Mouse (Mus musculus) hindbrain, postnatal 0 days (tissue): ENCODE measurements around the gene Amz2. TPM values are rescaled to one million over a fixed set of nuclear protein-coding genes. Genes with fewer than 3 reads are reported as not detected.
"Not testable (repeated sequence)": the region's sequence is repeated elsewhere in the genome, so short reads cannot be mapped to it uniquely, and the experiment has no call there.

Experiments
- ATAC-seq: fragments of 200-750 bp; cut with Nextera tagmentation; 2 replicates; pipeline ENCODE4 v1.8.0; 2017; ENCODE audit warnings: mild to moderate bottlenecking, moderate TSS enrichment, moderate library complexity
- DNase-seq: peaks from one replicate; pipeline ENCODE4 v3.0.0-alpha.2; 2015; ENCODE audit warnings: low spot score
- H3K27ac ChIP-seq: fragments of 300-500 bp; sonication (generic); 2 replicates; pipeline ENCODE4 v1.5.1; 2014; ENCODE audit warnings: mild to moderate bottlenecking
- H3K27me3 ChIP-seq: fragments of 300-500 bp; sonication (generic); 2 replicates; pipeline ENCODE4 v1.6.1; 2014; ENCODE audit warnings: low read length, mixed read lengths; ENCODE audit not compliant: insufficient read depth
- H3K36me3 ChIP-seq: fragments of 300-500 bp; sonication (generic); 2 replicates; pipeline ENCODE4 v1.6.1; 2014; ENCODE audit warnings: low read length, mixed read lengths; ENCODE audit not compliant: insufficient read depth
- H3K4me1 ChIP-seq: fragments of 300-500 bp; sonication (generic); 2 replicates; pipeline ENCODE4 v1.6.1; 2014; ENCODE audit warnings: antibody characterized with exemption, low read length, mixed read lengths; ENCODE audit not compliant: insufficient read depth
- H3K4me2 ChIP-seq: fragments of 300-500 bp; sonication (generic); 2 replicates; pipeline ENCODE4 v1.6.1; 2014; ENCODE audit warnings: low read depth, mild to moderate bottlenecking, low read length, moderate library complexity, mixed read lengths
- H3K4me3 ChIP-seq: fragments of 300-500 bp; sonication (generic); 2 replicates; pipeline ENCODE4 v1.5.1; 2014; ENCODE audit warnings: low read length
- H3K9ac ChIP-seq: fragments of 300-500 bp; sonication (generic); replicated peaks from 2 replicates; pipeline ENCODE4 v1.6.1; 2014; ENCODE audit warnings: mild to moderate bottlenecking, low read length, moderate library complexity, mixed read lengths
- H3K9me3 ChIP-seq: fragments of 300-500 bp; sonication (generic); 2 replicates; pipeline ENCODE4 v1.6.1; 2016; ENCODE audit warnings: low read length, mixed read lengths
- CTCF ChIP-seq: IDR thresholded peaks from 2 replicates; pipeline ENCODE4 v1.5.1; 2016; ENCODE audit warnings: antibody characterized with exemption, control low read depth, low read depth
- WGBS: fragments of 180-500 bp; shearing (Covaris S2); extraction: QIAGEN DNeasy Blood & Tissue Kit; methylation state at CpG from one replicate; pipeline ENCODE4 v1.1.7; 2014; 5-methylcytosine and 5-hydroxymethylcytosine counted together
- polyA plus RNA-seq: library from polyadenylated mRNA; unstranded; fragments of >200 nt; fragmentation: Nextera tagmentation; extraction: Ambion mirVana; gene quantifications from 2 replicates; pipeline ENCODE4 v1.2.1, GENCODE M21; 2015
- total RNA-seq: library from RNA; depleted of rRNA; stranded (reverse); fragments of >200 nt; gene quantifications from 2 replicates; pipeline ENCODE4 v1.2.3, GENCODE M21; 2014

The Amz2 gene
- total and polyA plus RNA-seq, 2 experiments from 2014 or later: 38.4 to 145 TPM

GRCm38 (mm10) chr11:109480440-109480839 lies 54.7 kb downstream of the Amz2 start:
- Histone ChIP-seq H3K36me3 (no peaks in the 10 kb centered on the region), H3K4me1 (no peaks in the 10 kb centered on the region), H3K27me3 (no peaks in the 10 kb centered on the region), H3K4me2 (no peak overlapping the region), H3K9me3 (no peaks in the 10 kb centered on the region), H3K9ac (no peak overlapping the region), H3K27ac (no peak overlapping the region), H3K4me3 (no peak overlapping the region)
- TF ChIP-seq CTCF: no peak
- WGBS: 78% methylated on average over 8 of the region's 8 CpGs
- ATAC-seq: no peak
- no peak for DNase-seq

DNA sequence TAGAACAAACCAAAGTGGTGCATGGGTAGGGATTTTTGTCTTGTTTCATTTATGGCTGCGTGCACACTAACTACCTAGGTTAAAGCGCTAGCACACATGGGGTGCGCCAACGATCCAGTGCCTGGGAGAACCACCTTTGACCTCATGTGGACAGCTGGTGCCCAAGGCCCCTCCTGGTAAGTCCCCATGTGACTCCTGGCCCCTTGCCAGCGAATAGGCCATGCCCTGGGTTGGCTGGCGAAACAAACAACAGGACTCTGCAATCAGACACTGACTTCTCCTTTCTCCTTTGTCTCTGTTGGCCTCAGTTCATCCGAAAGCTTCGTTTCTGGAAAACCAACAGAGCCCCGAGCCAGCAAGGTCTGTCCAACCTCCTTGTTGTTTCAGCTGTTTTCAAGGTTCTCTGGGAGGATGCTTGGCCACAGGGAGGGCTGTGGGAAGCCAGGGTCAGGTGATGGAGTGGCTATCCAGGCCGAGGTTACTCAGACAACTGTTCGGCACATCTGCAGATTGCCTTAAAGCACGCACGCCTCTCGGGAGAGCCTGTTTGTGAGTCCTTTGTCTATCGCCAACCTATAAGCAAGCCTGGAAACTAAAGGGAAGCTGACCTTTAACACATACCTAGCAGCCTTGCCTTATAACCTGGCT lies 59.8 kb downstream of the Amz2 start:
- WGBS: 76% methylated on average over 15 of the region's 15 CpGs
- no peaks in the 10 kb centered on the region for H3K4me1 ChIP-seq
- TF ChIP-seq CTCF: no peak
- H3K4me2 ChIP-seq: no peak overlapping the region
- H3K27ac ChIP-seq: no peak overlapping the region
- H3K4me3 ChIP-seq: no peak overlapping the region
- no peaks in the 10 kb centered on the region for H3K9me3 ChIP-seq
- DNase-seq (peak; percentile 43), ATAC-seq (no peak)
- H3K9ac ChIP-seq: no peak overlapping the region
- no peaks in the 10 kb centered on the region for H3K27me3 ChIP-seq
- no peaks in the 10 kb centered on the region for H3K36me3 ChIP-seq

GRCm38 (mm10) chr11:109487111-109487510 lies 61.4 kb downstream of the Amz2 start:
- Histone ChIP-seq H3K36me3 (no peaks in the 10 kb centered on the region), H3K9ac (no peak overlapping the region), H3K27me3 (no peaks in the 10 kb centered on the region), H3K9me3 (no peaks in the 10 kb centered on the region), H3K4me2 (no peak overlapping the region), H3K27ac (no peak overlapping the region), H3K4me1 (no peaks in the 10 kb centered on the region), H3K4me3 (no peak overlapping the region)
- WGBS: 35% methylated on average over 1 of the region's 1 CpGs
- ATAC-seq (no peak), DNase-seq (no peak)
- no peak for TF ChIP-seq CTCF

- WGBS: 85% methylated on average over 10 of the region's 10 CpGs
Measured at GRCm38 (mm10) chr11:109487991-109488684, 62.4 kb downstream of the Amz2 start.

DNA sequence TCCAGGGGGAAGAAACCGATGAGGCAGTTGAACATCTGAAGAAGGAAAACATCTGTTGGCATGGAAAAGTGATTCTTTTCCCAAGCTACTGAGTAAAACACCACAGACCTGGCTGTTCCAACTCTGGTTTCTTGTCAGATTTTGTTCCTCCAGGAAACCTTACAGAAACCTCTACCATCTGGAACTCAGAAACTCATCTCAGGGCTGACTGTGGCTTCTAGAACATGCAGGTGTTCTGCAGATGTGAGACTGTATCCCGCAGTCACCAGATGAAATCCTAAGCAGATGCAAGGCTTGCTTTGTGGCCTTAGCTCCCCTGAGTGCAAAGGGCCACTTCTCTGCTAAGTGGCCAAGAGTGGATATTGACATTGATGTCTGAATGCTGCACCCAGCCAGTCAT lies 64.0 kb downstream of the Amz2 start:
- 89% methylated on average over 2 of the region's 2 CpGs for WGBS

More at GRCm38 (mm10) chr11:109487991-109488684, 62.4 kb downstream of the Amz2 start:
- no peak overlapping the region for H3K27ac ChIP-seq
- no peaks in the 10 kb centered on the region for H3K4me1 ChIP-seq
- H3K27me3 ChIP-seq: no peaks in the 10 kb centered on the region
- H3K4me2 ChIP-seq: no peak overlapping the region
- no peaks in the 10 kb centered on the region for H3K36me3 ChIP-seq
- no peak overlapping the region for H3K4me3 ChIP-seq
- DNase-seq (no peak), ATAC-seq (no peak)
- TF ChIP-seq CTCF: no peak
- no peaks in the 10 kb centered on the region for H3K9me3 ChIP-seq
- H3K9ac ChIP-seq: no peak overlapping the region

GRCm38 (mm10) chr11:109491844-109492243 lies 66.1 kb downstream of the Amz2 start:
- ATAC-seq (no peak), DNase-seq (no peak)
- TF ChIP-seq CTCF: no peak
- 80% methylated on average over 4 of the region's 4 CpGs for WGBS
- Histone ChIP-seq H3K4me1 (no peaks in the 10 kb centered on the region), H3K27me3 (no peaks in the 10 kb centered on the region), H3K9me3 (no peaks in the 10 kb centered on the region), H3K4me3 (no peak overlapping the region), H3K27ac (no peak overlapping the region), H3K36me3 (no peaks in the 10 kb centered on the region), H3K4me2 (no peak overlapping the region), H3K9ac (no peak overlapping the region)

More for the DNA sequence above, 64.0 kb downstream of the Amz2 start:
- ATAC-seq: no peak
- TF ChIP-seq CTCF: no peak
- no peaks in the 10 kb centered on the region for H3K27me3 ChIP-seq
- no peak overlapping the region for H3K4me2 ChIP-seq
- H3K9ac ChIP-seq: no peak overlapping the region
- H3K4me3 ChIP-seq: no peak overlapping the region
- H3K4me1 ChIP-seq: no peaks in the 10 kb centered on the region
- no peak for DNase-seq
- no peak overlapping the region for H3K27ac ChIP-seq
- H3K36me3 ChIP-seq: no peaks in the 10 kb centered on the region
- H3K9me3 ChIP-seq: no peaks in the 10 kb centered on the region

DNA sequence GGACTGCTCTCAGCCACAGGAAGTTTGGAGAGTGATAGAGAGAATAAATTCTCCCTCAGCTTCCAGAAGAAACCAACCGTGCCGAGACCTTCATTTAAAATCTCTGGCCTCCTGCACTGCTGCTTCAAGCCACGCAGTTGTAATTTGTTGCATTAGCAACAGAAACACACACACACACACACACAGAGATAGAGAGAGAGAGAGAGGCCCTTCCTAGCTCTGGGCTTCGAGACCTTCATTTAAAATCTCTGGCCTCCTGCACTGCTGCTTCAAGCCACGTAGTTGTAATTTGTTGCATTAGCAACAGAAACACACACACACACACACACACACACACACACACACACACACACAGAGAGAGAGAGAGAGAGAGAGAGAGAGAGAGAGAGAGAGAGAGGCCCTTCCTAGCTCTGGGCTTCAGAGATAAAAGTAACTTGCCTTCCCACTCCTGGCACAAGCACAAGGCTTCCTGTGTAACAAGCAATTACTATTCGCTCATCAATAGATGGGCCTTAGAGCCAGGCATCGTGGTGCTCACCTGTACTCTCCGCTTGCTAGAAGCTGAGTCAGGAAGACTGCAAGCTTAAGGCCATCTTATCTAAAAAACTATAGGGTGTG lies 67.2 kb downstream of the Amz2 start:
- not testable (repeated sequence) for H3K27ac ChIP-seq, H3K4me2 ChIP-seq, ATAC-seq, H3K9me3 ChIP-seq, H3K9ac ChIP-seq, H3K4me1 ChIP-seq, H3K4me3 ChIP-seq, H3K27me3 ChIP-seq, H3K36me3 ChIP-seq, DNase-seq
- 76% methylated on average over 8 of the region's 8 CpGs for WGBS
